Mouse (Mus musculus) kidney, postnatal 0 days (tissue): ENCODE measurements at regions not wholly inside any gene's neighbourhood (a gene's known extent, or its start where the extent isn't known, plus 50 kb on each side); places are given as distances from the start of the nearest gene placed in this dataset.
A peak's percentile ranks its signal among the peaks of the same experiment; 100 is the strongest.

ENCODE experiments used
- ATAC-seq: fragments of 200-750 bp; cut with Nextera tagmentation; replicated peaks from 2 replicates; pipeline ENCODE4 v1.8.0; 2017; ENCODE audit warnings: low read depth, moderate number of reproducible peaks, moderate TSS enrichment, moderate library complexity; ENCODE audit not compliant: low FRiP score
- DNase-seq: peaks from one replicate; pipeline ENCODE4 v3.0.0-alpha.2; 2016; ENCODE audit warnings: low spot score
- H3K27ac ChIP-seq: fragments of 300-500 bp; sonication (generic); 2 replicates; pipeline ENCODE4 v1.5.1; 2014; ENCODE audit warnings: mild to moderate bottlenecking
- H3K27me3 ChIP-seq: fragments of 300-500 bp; sonication (generic); 2 replicates; pipeline ENCODE4 v1.6.1; 2014; ENCODE audit warnings: low read length, mixed read lengths; ENCODE audit not compliant: insufficient read depth
- H3K36me3 ChIP-seq: fragments of 300-500 bp; sonication (generic); 2 replicates; pipeline ENCODE4 v1.6.1; 2014; ENCODE audit warnings: low read length, mixed read lengths; ENCODE audit not compliant: insufficient read depth
- H3K4me1 ChIP-seq: fragments of 300-500 bp; sonication (generic); replicated peaks from 2 replicates; pipeline ENCODE4 v1.6.1; 2014; ENCODE audit warnings: antibody characterized with exemption, low read length, mixed read lengths; ENCODE audit not compliant: insufficient read depth
- H3K4me2 ChIP-seq: fragments of 300-500 bp; sonication (generic); 2 replicates; pipeline ENCODE4 v1.6.1; 2014; ENCODE audit warnings: mild to moderate bottlenecking, low read length, moderate library complexity, mixed read lengths
- H3K4me3 ChIP-seq: fragments of 300-500 bp; sonication (generic); replicated peaks from 2 replicates; pipeline ENCODE4 v1.5.1; 2014; ENCODE audit warnings: low read depth, low read length
- H3K9ac ChIP-seq: fragments of 300-500 bp; sonication (generic); 2 replicates; pipeline ENCODE4 v1.6.1; 2014; ENCODE audit warnings: low read depth, low read length
- H3K9me3 ChIP-seq: fragments of 300-500 bp; sonication (generic); replicated peaks from 2 replicates; pipeline ENCODE4 v1.6.1; 2016; ENCODE audit warnings: low read length, inconsistent platforms, mixed read lengths
- CTCF ChIP-seq: IDR thresholded peaks from 2 replicates; pipeline ENCODE4 v1.5.1; 2016; ENCODE audit warnings: antibody characterized with exemption, low read depth, mild to moderate bottlenecking, moderate library complexity
- WGBS: fragments of 180-500 bp; shearing (Covaris S2); extraction: QIAGEN DNeasy Blood & Tissue Kit; methylation state at CpG from one replicate; pipeline ENCODE4 v1.1.7; 2014; 5-methylcytosine and 5-hydroxymethylcytosine counted together

GRCm38 (mm10) chr17:83953656-83954055 is 105.9 kb upstream of the Haao start:
- WGBS, result 55% methylated on average over 7 of the region's 7 CpGs
- H3K4me3 ChIP-seq, result no peak overlapping the region
- H3K36me3 ChIP-seq, result no peaks in the 10 kb centered on the region
- peaks cover 61% of the 10 kb centered on the region for H3K4me1 ChIP-seq
- H3K9me3 ChIP-seq, result no peaks in the 10 kb centered on the region
- ATAC-seq, result no peak
- peak overlapping the region; percentile 97 for H3K27ac ChIP-seq
- H3K27me3 ChIP-seq, result no peaks in the 10 kb centered on the region
- H3K9ac ChIP-seq, result no peak overlapping the region
- no peak for DNase-seq
- no peak for TF ChIP-seq CTCF
- no peak overlapping the region for H3K4me2 ChIP-seq

- no peak for TF ChIP-seq CTCF
- no peaks in the 10 kb centered on the region for H3K9me3 ChIP-seq
- no peak overlapping the region for H3K4me3 ChIP-seq
- DNase-seq (no peak), ATAC-seq (no peak)
- no peaks in the 10 kb centered on the region for H3K27me3 ChIP-seq
- H3K9ac ChIP-seq, result no peak overlapping the region
- H3K36me3 ChIP-seq, result no peaks in the 10 kb centered on the region
- peak overlapping the region; percentile 11; the same call in 1 of the 2 replicates for H3K27ac ChIP-seq
- no peak overlapping the region for H3K4me2 ChIP-seq
- 0 out of 2 replicates have a peak, but pooled peaks cover 6% of the 10 kb centered on the region for H3K4me1 ChIP-seq
- WGBS, result 49% methylated on average over 4 of the region's 4 CpGs
Measured at GRCm38 (mm10) chr17:83946718-83947117, 99.0 kb upstream of the Haao start.

GRCm38 (mm10) chr17:83939344-83939743 is 91.6 kb upstream of the Haao start:
- TF ChIP-seq CTCF, result no peak
- Histone ChIP-seq H3K9ac (no peak overlapping the region), H3K27me3 (no peaks in the 10 kb centered on the region), H3K9me3 (no peaks in the 10 kb centered on the region), H3K4me3 (no peak overlapping the region), H3K4me2 (no peak overlapping the region), H3K27ac (peak overlapping the region; percentile 73), H3K4me1 (peaks cover 28% of the 10 kb centered on the region), H3K36me3 (no peaks in the 10 kb centered on the region)
- no peak for DNase-seq
- 74% methylated on average over 10 of the region's 10 CpGs for WGBS
- no peak for ATAC-seq

- Histone ChIP-seq H3K27ac (peak overlapping the region; percentile 73), H3K4me2 (no peak overlapping the region), H3K4me3 (no peak overlapping the region), H3K4me1 (peaks cover 28% of the 10 kb centered on the region), H3K9ac (0 out of 2 replicates have a peak overlapping the region, but pooled peaks have one; percentile 13), H3K36me3 (no peaks in the 10 kb centered on the region), H3K27me3 (no peaks in the 10 kb centered on the region), H3K9me3 (no peaks in the 10 kb centered on the region)
- ATAC-seq, result peak; percentile 38; the same call in 1 of the 2 replicates
- WGBS, result 19% methylated on average over 11 of the region's 11 CpGs
- no peak for TF ChIP-seq CTCF
- peak; percentile 72 for DNase-seq
Measured at GRCm38 (mm10) chr17:83938671-83939244, 91.0 kb upstream of the Haao start.

GRCm38 (mm10) chr17:83937576-83937975 is 89.8 kb upstream of the Haao start:
- Histone ChIP-seq H3K9me3 (no peaks in the 10 kb centered on the region), H3K36me3 (no peaks in the 10 kb centered on the region), H3K4me2 (no peak overlapping the region), H3K9ac (no peak overlapping the region), H3K27ac (peak overlapping the region; percentile 73; the same call in 1 of the 2 replicates), H3K4me3 (no peak overlapping the region), H3K4me1 (peaks cover 28% of the 10 kb centered on the region), H3K27me3 (no peaks in the 10 kb centered on the region)
- no peak for TF ChIP-seq CTCF
- ATAC-seq (no peak), DNase-seq (no peak)
- 17% methylated on average over 10 of the region's 10 CpGs for WGBS

- no peaks in the 10 kb centered on the region for H3K9me3 ChIP-seq
- H3K9ac ChIP-seq, result no peak overlapping the region
- H3K36me3 ChIP-seq, result no peaks in the 10 kb centered on the region
- no peak for TF ChIP-seq CTCF
- no peak overlapping the region for H3K27ac ChIP-seq
- H3K4me3 ChIP-seq, result no peak overlapping the region
- 53% methylated on average over 9 of the region's 9 CpGs for WGBS
- H3K27me3 ChIP-seq, result no peaks in the 10 kb centered on the region
- peaks cover 28% of the 10 kb centered on the region for H3K4me1 ChIP-seq
- H3K4me2 ChIP-seq, result no peak overlapping the region
- ATAC-seq, result no peak
- no peak for DNase-seq
Measured at GRCm38 (mm10) chr17:83936677-83937076, 88.9 kb upstream of the Haao start.

- peaks cover 28% of the 10 kb centered on the region for H3K4me1 ChIP-seq
Measured at GRCm38 (mm10) chr17:83935969-83936368, 88.2 kb upstream of the Haao start.

More at GRCm38 (mm10) chr17:83935969-83936368, 88.2 kb upstream of the Haao start:
- Histone ChIP-seq H3K9ac (no peak overlapping the region), H3K36me3 (no peaks in the 10 kb centered on the region), H3K9me3 (no peaks in the 10 kb centered on the region), H3K4me3 (no peak overlapping the region), H3K27me3 (no peaks in the 10 kb centered on the region), H3K27ac (0 out of 2 replicates have a peak overlapping the region, but pooled peaks have one; percentile 25), H3K4me2 (no peak overlapping the region)
- no peak for ATAC-seq
- no peak for DNase-seq
- 53% methylated on average over 1 of the region's 1 CpGs for WGBS
- no peak for TF ChIP-seq CTCF
